Mouse (Mus musculus) yolk sac, embryonic 10.5 days (tissue): Measurements from ENCODE around the gene Atxn7l1.

Experiments
- DNase-seq: peaks from one replicate; pipeline ENCODE4 v3.0.0-alpha.2; 2017; ENCODE audit warnings: low spot score

Atxn7l1 gene

DNA sequence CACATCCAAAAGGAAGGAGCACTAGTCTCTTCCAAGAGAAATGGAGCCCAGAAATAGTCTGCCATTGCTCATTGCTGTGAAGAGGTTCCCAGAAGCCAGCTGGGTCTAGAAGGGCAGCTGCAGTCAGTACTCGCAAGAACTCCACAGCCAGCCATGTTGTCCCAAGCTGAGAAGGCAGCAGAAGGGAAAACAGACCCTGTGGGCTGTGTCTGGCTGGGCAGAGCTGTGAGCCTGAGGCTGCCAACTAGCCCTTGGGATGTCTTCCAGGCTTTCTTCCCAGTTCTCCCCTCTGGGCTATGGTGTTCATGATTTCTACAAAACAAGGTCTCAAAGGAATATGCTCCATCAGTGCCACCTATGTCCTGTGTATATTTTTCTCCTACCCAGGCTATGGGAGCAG lies 128.5 kb downstream of the Atxn7l1 start:
- no peak for DNase-seq

DNA sequence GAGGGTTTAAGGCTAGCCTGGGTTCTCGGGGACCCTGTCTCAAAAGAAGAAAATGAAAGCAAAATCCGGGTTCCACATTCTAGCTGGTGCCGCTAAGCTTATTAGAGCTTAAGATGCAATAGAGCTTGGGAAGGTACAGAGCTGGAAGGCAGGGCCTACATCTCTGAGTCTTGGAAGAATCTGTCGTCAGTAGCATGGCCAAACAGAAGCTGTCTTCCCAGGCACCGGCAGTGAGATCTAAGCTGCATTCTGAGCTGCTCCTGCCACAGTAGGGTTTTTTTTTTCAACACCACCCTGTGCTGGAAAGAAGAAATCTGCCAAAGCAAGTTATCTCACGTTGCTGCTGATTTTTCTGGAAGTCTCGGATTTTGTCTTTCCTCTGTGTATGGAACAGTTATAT lies 129.9 kb downstream of the Atxn7l1 start:
- DNase-seq: no peak

DNA sequence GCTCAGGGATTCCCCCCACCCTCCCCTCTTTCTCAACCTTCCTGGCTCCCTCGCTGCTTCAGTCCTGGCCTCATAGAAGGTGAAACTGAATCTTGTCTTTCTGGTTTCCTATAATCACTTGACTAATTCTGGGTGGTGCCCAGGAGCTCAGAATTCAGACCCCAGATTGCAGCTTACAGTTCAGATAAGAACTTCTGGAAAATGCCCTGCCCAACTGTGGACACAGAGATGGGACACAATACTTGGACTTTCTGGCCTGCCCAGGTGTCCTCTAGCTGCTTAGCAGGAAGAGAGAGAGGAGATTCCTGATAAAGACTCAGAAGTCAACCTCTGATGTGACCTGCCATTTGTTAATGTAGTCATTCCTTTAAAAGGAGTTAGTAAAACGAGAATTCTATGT lies 131.7 kb downstream of the Atxn7l1 start:
- no peak for DNase-seq

DNA sequence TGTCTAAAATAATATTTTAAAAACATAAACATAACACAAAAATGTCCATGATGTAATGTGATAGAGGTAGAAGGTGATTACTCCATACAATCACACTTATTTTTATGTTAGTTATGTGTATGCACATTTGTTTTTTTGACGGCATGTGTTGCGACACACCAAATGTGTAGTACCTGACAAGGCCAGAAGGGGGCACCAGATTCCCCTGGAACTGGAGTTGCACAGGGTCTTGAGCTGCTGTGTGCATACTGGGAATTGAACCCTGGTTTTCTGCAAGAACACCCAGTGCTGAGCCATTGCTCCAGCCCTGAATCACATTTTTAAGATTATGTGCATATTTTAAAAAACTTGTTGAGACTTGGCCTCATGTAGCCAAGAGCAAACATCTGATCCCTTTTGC lies 133.3 kb downstream of the Atxn7l1 start:
- DNase-seq: peak; percentile 36

- no peak for DNase-seq
Measured at GRCm38 (mm10) chr12:33284344-33284936, 136.9 kb downstream of the Atxn7l1 start.

GRCm38 (mm10) chr12:33285354-33285753 lies 137.9 kb downstream of the Atxn7l1 start:
- DNase-seq: peak; percentile 51

DNA sequence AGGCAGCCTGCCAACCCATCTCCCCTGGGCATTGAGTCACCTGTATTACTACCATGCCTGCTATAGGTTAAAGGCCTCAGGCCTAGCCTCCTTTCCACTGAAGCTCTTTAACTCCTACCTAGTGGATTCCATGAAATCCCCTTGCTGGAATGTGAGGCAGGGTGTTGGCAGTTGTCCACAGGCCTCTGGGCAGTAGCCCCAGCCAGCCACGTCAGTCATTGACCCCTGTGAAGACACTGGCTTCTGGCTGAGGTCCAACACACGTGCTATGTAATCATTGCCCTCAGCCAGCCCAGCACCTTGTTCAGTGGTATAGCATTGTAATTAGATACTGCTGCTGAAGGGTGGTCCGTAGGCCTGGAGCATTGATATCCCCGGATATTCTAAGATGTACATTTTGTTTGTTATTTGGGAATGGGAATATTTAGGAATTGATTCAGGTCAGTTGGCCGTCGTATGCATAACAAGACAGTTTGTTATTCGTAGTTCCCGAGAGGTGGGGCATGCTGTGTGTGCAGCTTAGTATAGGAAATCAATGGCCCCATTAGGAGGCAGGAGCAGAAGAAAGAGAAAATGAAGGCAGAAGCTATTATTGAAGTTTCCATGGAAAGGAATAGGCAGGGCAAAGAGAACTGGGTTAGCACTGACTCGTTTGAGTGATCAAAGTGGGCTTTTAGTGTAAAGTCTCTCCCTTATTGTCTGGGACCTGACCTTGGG lies 138.6 kb downstream of the Atxn7l1 start:
- DNase-seq: peak; percentile 48

DNA sequence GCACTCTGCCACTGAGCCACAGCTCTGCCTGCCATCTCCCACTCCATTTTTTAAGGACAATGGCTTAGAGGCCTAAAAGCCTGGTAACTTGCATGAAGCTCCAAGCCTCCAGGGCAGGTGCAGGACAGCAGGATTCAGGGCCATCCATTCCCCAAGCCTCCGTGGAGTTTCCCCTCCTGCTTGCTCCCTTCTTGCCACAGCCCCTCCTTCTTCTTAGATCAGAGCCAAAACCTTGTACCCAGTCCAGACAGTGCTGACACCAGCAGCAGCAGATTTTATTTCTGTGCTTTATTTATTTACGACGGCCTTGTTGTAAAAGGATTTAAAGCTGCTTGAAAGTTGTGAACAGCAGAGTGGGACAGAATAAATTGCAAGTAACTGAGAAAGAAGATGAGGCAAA lies 140.2 kb downstream of the Atxn7l1 start:
- DNase-seq: no peak

GRCm38 (mm10) chr12:33288746-33289145 lies 141.3 kb downstream of the Atxn7l1 start:
- DNase-seq: peak; percentile 9

GRCm38 (mm10) chr12:33302070-33302469 lies 154.6 kb downstream of the Atxn7l1 start:
- peak; percentile 48 for DNase-seq

- peak; percentile 34 for DNase-seq
Measured at GRCm38 (mm10) chr12:33302523-33303383, 155.3 kb downstream of the Atxn7l1 start.

GRCm38 (mm10) chr12:33303384-33303770 lies 155.9 kb downstream of the Atxn7l1 start:
- DNase-seq: no peak

- DNase-seq: no peak
Measured at GRCm38 (mm10) chr12:33305106-33305505, 157.6 kb downstream of the Atxn7l1 start.

DNA sequence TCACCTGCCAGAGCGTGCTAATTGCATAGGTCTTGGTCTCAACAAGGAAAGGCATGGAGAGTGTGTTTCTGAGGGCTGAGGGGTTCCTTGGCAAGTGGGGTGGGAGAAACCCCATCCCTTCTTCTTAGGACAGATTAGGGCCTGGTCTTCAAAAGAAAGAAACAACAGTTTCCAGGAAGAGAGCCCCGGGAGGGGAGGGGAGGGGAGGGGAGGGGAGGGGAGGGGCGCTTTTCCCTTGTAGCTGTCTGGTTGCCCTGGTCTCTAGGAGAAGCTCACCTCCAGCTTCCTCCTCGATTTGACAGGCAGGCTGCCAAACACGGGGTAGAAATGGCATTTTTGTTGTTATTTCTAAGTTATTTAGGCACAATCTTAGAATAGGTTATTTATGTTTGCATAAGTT lies 159.0 kb downstream of the Atxn7l1 start:
- DNase-seq: no peak

DNA sequence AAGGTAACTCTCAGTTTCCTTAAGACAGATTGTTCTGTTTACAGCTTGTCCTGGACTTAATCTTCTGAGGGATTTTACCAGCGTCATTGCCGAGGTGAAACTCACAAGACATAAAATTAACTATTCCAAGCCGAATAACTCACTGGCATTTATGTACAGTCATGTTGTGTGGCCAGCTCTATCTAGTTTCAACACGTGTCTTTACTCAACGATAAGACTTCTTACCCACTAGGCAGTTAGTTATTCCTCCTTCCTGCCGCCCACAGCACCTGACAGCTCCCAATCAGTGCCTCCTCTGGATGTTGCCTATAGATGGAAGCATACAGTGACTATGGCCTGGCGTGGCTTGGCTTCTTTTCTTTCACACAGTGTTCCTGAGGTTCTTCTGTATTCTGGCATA lies 161.2 kb downstream of the Atxn7l1 start:
- DNase-seq: no peak

- no peak for DNase-seq
Measured at GRCm38 (mm10) chr12:33313828-33314671, 166.6 kb downstream of the Atxn7l1 start.

GRCm38 (mm10) chr12:33314924-33315643 lies 167.6 kb downstream of the Atxn7l1 start:
- DNase-seq: no peak

DNA sequence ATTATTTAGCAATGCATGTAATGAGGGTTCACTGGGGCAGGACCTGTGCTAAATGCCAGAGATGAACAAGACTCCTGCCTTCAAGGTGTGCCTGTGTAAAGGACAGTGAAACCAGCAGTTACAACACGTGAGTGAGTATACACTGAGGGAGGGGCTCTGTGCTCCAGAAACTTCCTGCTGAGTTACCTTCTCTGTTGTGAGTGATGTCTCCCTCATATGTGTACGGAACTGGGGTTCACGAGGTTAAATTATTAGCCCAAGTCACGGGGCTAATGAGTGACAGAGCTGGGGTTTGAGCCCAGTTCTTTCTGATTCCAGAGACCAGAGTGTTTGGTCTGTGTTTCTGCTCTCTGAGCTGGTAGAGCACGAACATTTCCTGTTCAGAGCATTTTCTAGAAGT lies 168.3 kb downstream of the Atxn7l1 start:
- DNase-seq: no peak

GRCm38 (mm10) chr12:33317792-33318530 lies 170.5 kb downstream of the Atxn7l1 start:
- DNase-seq: no peak

- no peak for DNase-seq
Measured at GRCm38 (mm10) chr12:33322547-33322946, 175.1 kb downstream of the Atxn7l1 start.

- DNase-seq: no peak
Measured at GRCm38 (mm10) chr12:33323821-33324220, 176.3 kb downstream of the Atxn7l1 start.
